Mouse (Mus musculus) liver, embryonic 12.5 days (tissue): ENCODE results near the gene Trim63. TPM values are rescaled to one million over a fixed set of nuclear protein-coding genes. Genes with fewer than 3 reads are reported as not detected.
"Not testable (repeated sequence)": the region's sequence is repeated elsewhere in the genome, so short reads cannot be mapped to it uniquely, and the experiment has no call there.

Experiments used
- ATAC-seq: fragments of 200-750 bp; cut with Nextera tagmentation; 2 replicates; pipeline ENCODE4 v1.8.0; 2017; ENCODE audit warnings: moderate number of reproducible peaks, mild to moderate bottlenecking, moderate library complexity
- H3K27ac ChIP-seq: fragments of 300-500 bp; sonication (generic); 2 replicates; pipeline ENCODE4 v1.5.1; 2016; ENCODE audit warnings: mild to moderate bottlenecking
- H3K27me3 ChIP-seq: fragments of 300-500 bp; sonication (generic); replicated peaks from 2 replicates; pipeline ENCODE4 v1.6.1; 2016; ENCODE audit warnings: mild to moderate bottlenecking, moderate library complexity
- H3K36me3 ChIP-seq: fragments of 300-500 bp; sonication (generic); 2 replicates; pipeline ENCODE4 v1.6.1; 2016; ENCODE audit warnings: mild to moderate bottlenecking, moderate library complexity
- H3K4me1 ChIP-seq: fragments of 300-500 bp; sonication (generic); 2 replicates; pipeline ENCODE4 v1.6.1; 2016
- H3K4me2 ChIP-seq: fragments of 300-500 bp; sonication (generic); 2 replicates; pipeline ENCODE4 v1.6.1; 2016; ENCODE audit warnings: mild to moderate bottlenecking, moderate library complexity
- H3K4me3 ChIP-seq: fragments of 300-500 bp; sonication (generic); 2 replicates; pipeline ENCODE4 v1.5.1; 2016; ENCODE audit warnings: mild to moderate bottlenecking, moderate library complexity
- H3K9ac ChIP-seq: fragments of 300-500 bp; sonication (generic); 2 replicates; pipeline ENCODE4 v1.6.1; 2016; ENCODE audit warnings: mild to moderate bottlenecking, moderate library complexity
- H3K9me3 ChIP-seq: fragments of 300-500 bp; sonication (generic); replicated peaks from 2 replicates; pipeline ENCODE4 v1.6.1; 2016; ENCODE audit warnings: mild to moderate bottlenecking, moderate library complexity
- WGBS: fragments of 180-500 bp; shearing (Covaris S2); methylation state at CpG from one replicate; pipeline ENCODE4 v1.1.7; 2016; ENCODE audit not compliant: insufficient replicate concordance; 5-methylcytosine and 5-hydroxymethylcytosine counted together
- polyA plus RNA-seq: library from polyadenylated mRNA; unstranded; fragments of >200 nt; fragmentation: Nextera tagmentation; extraction: Ambion mirVana; gene quantifications from 2 replicates; pipeline ENCODE4 v1.2.1, GENCODE M21; 2016

Gene Trim63
- polyA plus RNA-seq, 1 experiment from 2014 or later: 0.20 TPM

DNA sequence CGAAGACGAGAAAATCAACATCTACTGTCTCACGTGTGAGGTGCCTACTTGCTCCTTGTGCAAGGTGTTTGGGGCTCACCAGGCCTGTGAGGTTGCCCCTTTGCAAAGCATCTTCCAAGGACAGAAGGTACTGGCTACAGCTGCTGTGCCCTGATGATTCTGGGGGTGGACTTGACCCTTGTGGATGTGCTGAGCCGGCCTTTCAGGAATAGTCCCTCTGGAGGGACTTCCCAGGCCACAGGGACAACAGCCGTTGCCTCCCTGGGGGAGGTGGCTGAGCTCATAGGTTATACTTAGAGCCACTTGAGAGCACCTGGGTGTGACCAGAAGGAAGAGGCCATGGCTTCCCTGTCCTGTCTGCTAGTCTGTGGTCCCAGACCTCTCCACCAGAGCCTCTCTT, 4.8 kb downstream of the Trim63 start:
- Histone ChIP-seq H3K4me2 (no peak overlapping the region), H3K9me3 (no peaks in the 10 kb centered on the region), H3K36me3 (no peaks in the 10 kb centered on the region), H3K4me3 (no peak overlapping the region), H3K27me3 (peaks cover 35% of the 10 kb centered on the region), H3K27ac (no peak overlapping the region), H3K4me1 (no peaks in the 10 kb centered on the region), H3K9ac (no peak overlapping the region)
- ATAC-seq: no peak
- 66% methylated on average over 5 of the region's 5 CpGs for WGBS

DNA sequence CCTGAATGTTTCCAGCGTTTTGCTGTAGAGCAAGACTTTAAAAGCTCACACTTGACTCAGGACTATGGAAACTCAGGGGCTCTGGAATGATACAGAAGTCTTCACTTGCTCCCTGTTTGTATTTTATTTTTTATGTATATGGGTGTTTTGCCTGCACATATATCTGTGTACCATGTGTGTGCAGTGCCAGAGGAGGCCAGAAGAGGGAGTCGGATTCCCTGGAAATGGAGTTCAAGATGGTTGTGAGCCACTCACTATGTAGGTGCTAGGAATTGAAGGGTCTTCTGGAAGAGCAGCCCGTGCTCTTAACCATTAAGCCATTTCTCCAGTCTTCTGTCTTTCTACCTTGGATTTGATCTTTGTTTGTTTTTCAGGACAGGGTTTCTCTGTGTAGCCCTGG, 6.6 kb downstream of the Trim63 start:
- Histone ChIP-seq H3K9ac (no peak overlapping the region), H3K36me3 (no peaks in the 10 kb centered on the region)
- WGBS: 39% methylated on average over 3 of the region's 3 CpGs

DNA sequence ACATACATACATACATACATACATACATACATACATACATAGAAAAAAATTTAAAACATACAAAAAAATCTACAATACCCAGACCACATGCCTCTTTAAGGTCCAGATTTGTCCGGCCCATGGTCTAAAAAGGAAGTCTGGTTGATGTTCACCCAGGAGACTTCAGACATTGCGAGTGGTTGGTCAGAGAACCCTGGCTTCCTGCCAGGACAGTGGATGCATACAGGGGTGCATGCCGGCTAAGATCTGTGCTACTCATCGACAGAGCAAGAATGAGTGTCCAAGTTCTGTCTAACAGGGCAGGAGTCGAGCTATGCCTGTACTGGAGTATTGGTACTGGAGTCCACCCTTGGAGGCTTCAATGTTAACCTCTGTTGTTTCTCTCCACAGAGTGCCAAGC, 9.7 kb downstream of the Trim63 start:
- Histone ChIP-seq H3K9ac (no peak overlapping the region), H3K27me3 (peaks cover 15% of the 10 kb centered on the region), H3K9me3 (no peaks in the 10 kb centered on the region), H3K4me1 (no peaks in the 10 kb centered on the region), H3K36me3 (no peaks in the 10 kb centered on the region), H3K4me3 (no peak overlapping the region), H3K4me2 (no peak overlapping the region), H3K27ac (no peak overlapping the region)
- no peak for ATAC-seq
- 41% methylated on average over 5 of the region's 5 CpGs for WGBS

More for the DNA sequence above, 6.6 kb downstream of the Trim63 start:
- H3K27ac ChIP-seq: no peak overlapping the region
- H3K4me3 ChIP-seq: no peak overlapping the region
- H3K4me1 ChIP-seq: no peaks in the 10 kb centered on the region
- H3K27me3 ChIP-seq: peaks cover 20% of the 10 kb centered on the region; the same call in 1 of the 2 replicates
- no peak overlapping the region for H3K4me2 ChIP-seq
- ATAC-seq: no peak
- no peaks in the 10 kb centered on the region for H3K9me3 ChIP-seq

DNA sequence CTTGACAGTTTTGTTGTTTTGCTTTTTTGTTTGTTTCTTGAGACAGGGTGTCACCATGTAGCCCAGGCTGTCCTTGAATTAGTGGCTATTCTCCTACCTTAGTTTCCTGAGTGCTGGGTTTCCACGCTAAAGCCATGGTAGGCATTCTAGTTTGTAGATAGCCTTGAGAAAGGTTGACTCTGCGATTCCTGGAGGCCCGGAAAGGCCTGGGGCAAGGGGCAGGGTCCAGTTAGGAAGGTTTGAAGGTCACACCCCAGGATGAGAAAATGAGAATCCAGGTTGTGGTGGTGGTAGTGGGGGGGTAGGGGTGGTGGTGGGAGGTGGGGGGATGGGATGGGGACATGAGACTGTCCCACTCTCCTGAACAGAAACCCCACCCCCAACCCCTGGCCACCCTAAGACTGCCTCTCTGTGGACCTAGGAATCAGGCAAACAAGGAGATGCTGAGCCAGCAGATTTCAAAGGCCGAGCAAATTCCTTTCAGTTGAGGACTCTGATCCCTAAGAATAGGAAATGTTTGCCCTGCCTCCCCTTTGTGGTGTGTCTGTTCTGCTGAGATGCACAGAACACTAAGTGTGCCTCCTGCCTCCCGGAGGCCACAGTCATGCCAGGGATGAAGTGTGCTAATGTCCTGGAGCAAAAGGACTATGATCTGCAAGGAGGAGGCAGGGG, 12.1 kb downstream of the Trim63 start:
- H3K9me3 ChIP-seq: no peaks in the 10 kb centered on the region
- H3K9ac ChIP-seq: no peak overlapping the region
- no peak overlapping the region for H3K4me3 ChIP-seq
- no peaks in the 10 kb centered on the region for H3K36me3 ChIP-seq
- H3K27me3 ChIP-seq: peaks cover 12% of the 10 kb centered on the region
- no peak overlapping the region for H3K4me2 ChIP-seq
- ATAC-seq: no peak
- H3K4me1 ChIP-seq: no peaks in the 10 kb centered on the region
- WGBS: 52% methylated on average over 5 of the region's 5 CpGs
- H3K27ac ChIP-seq: no peak overlapping the region

DNA sequence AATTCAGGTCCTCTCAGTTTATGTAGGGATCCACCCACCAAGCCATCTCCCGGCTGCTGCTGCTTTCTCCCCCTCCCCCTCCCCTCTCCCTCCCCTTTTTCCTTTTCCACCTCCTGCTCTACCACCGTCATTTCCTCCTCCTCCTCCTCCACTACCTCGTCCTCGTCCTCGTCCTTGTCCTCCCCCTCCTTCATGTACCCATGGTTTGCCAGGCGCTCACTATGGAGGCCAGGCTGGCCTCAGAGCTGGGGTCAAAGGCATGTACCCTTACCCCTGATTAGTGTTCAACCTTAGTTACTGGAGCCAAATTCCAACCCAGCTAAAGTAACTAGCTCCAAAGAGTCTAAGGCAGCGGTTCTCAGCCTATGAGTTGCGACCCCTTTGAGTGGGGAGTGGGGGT, 13.2 kb downstream of the Trim63 start:
- Histone ChIP-seq H3K4me1 (no peaks in the 10 kb centered on the region), H3K4me3 (no peak overlapping the region), H3K27me3 (peaks cover 5% of the 10 kb centered on the region; the same call in 1 of the 2 replicates), H3K27ac (no peak overlapping the region), H3K9ac (no peak overlapping the region), H3K36me3 (no peaks in the 10 kb centered on the region), H3K9me3 (no peaks in the 10 kb centered on the region), H3K4me2 (no peak overlapping the region)
- 44% methylated on average over 8 of the region's 8 CpGs for WGBS
- no peak for ATAC-seq

DNA sequence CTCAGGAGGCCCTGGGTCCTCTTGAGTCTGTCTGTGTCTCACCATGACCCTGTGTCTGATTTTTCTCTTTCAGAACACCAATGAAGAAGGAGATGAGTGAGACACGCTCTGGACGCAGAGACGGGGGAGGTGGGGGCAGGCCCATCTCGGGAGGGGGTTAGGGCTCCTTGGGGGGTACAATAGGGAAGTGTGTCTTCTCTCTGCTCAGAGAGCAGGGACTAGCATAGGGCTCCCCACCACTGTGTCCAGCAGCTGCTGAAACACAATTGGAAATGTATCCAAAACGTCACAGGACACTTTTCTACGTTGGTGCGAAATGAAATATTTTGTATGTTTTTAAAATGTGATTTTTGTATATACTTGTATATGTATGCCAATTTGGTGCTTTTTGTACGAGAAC, 13.9 kb downstream of the Trim63 start:
- no peak overlapping the region for H3K9ac ChIP-seq
- H3K27me3 ChIP-seq: peaks cover 5% of the 10 kb centered on the region; the same call in 1 of the 2 replicates
- H3K4me3 ChIP-seq: no peak overlapping the region
- no peaks in the 10 kb centered on the region for H3K9me3 ChIP-seq
- H3K27ac ChIP-seq: no peak overlapping the region
- 66% methylated on average over 8 of the region's 8 CpGs for WGBS
- no peaks in the 10 kb centered on the region for H3K4me1 ChIP-seq
- no peaks in the 10 kb centered on the region for H3K36me3 ChIP-seq
- no peak for ATAC-seq
- no peak overlapping the region for H3K4me2 ChIP-seq

DNA sequence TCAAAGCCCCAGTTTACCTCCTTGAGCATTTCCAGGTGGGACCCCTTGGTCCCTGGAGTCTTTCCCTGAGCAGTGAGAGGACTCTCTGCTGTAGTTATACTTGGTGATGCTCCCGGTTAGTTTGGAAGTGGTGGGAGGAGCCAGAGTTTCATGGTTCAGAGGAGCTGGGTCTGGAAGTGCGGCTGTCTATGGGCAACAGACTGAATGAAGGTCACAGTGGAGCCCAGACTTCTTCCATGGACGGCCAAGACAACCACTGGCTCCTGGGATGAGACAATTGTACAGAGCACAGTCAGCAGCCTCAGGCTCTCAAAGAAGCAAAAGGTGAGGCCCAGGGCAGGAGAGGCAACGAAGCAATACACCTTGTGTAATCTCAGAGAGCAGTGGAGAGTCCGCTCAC, 15.4 kb downstream of the Trim63 start:
- Histone ChIP-seq H3K27me3 (peaks cover 5% of the 10 kb centered on the region; the same call in 1 of the 2 replicates), H3K36me3 (no peaks in the 10 kb centered on the region), H3K4me1 (no peaks in the 10 kb centered on the region), H3K4me3 (no peak overlapping the region), H3K27ac (no peak overlapping the region), H3K4me2 (no peak overlapping the region), H3K9ac (no peak overlapping the region), H3K9me3 (no peaks in the 10 kb centered on the region)
- WGBS: 57% methylated on average over 5 of the region's 5 CpGs
- ATAC-seq: no peak

DNA sequence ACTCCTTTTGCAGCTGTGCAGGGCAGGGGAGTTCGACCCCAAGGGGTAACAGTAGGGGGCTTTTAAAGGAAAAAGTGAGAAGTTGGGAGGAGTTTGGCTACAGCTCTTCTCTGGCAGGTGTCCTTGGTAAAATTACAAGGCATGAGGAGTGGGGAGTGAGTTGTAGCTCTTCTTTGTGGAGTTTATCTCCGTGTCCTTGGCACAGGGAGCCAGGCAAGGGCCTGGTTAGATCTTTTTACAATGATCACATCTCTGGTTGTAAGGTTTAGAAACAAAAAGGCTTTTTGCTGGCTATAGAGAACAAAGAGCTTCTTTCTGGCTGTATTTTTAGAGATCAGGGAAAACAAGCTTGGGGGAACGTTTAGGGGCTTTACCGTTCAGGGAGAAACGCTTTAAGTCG, 26.3 kb downstream of the Trim63 start:
- ATAC-seq, H3K9me3 ChIP-seq, H3K36me3 ChIP-seq, H3K9ac ChIP-seq, H3K4me2 ChIP-seq, H3K4me3 ChIP-seq, H3K27ac ChIP-seq: not testable (repeated sequence)
- H3K27me3 ChIP-seq: peaks cover 61% of the 10 kb centered on the region
- WGBS: 65% methylated on average over 6 of the region's 6 CpGs
- peaks cover 11% of the 10 kb centered on the region for H3K4me1 ChIP-seq

DNA sequence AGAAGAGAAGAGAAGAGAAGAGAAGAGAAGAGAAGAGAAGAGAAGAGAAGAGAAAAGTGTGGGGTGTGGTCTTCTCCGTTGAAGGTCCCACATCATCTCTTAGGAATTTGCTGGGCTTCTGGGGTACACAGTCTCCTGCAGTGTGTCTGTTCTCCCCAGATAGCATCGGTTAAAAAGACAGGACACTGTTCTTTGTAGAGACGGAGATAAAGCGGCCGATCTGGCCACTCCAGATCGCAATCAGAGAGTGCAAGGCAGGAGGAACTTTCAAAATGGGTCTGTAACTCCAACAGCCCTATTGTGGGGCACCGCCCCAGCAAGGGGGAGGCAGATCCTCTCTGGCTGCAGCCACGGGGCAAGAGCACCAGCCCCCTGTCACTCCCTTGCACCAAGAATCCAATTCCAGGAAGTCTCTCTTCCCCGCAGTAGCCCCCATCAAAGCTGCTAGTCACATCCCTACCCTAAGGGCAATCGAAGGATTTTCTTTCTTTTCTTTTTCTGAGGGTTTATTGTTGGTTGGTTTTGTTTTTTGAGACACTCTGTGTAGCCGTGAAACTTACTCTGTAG, 27.4 kb downstream of the Trim63 start:
- no peak overlapping the region for H3K27ac ChIP-seq
- no peak overlapping the region for H3K4me3 ChIP-seq
- no peak overlapping the region for H3K4me2 ChIP-seq
- WGBS: 6% methylated on average over 11 of the region's 11 CpGs
- peaks cover 11% of the 10 kb centered on the region for H3K4me1 ChIP-seq
- ATAC-seq: no peak
- H3K9ac ChIP-seq: no peak overlapping the region
- H3K27me3 ChIP-seq: peaks cover 72% of the 10 kb centered on the region
- no peaks in the 10 kb centered on the region for H3K36me3 ChIP-seq
- peaks cover 8% of the 10 kb centered on the region; the same call in 1 of the 2 replicates for H3K9me3 ChIP-seq

DNA sequence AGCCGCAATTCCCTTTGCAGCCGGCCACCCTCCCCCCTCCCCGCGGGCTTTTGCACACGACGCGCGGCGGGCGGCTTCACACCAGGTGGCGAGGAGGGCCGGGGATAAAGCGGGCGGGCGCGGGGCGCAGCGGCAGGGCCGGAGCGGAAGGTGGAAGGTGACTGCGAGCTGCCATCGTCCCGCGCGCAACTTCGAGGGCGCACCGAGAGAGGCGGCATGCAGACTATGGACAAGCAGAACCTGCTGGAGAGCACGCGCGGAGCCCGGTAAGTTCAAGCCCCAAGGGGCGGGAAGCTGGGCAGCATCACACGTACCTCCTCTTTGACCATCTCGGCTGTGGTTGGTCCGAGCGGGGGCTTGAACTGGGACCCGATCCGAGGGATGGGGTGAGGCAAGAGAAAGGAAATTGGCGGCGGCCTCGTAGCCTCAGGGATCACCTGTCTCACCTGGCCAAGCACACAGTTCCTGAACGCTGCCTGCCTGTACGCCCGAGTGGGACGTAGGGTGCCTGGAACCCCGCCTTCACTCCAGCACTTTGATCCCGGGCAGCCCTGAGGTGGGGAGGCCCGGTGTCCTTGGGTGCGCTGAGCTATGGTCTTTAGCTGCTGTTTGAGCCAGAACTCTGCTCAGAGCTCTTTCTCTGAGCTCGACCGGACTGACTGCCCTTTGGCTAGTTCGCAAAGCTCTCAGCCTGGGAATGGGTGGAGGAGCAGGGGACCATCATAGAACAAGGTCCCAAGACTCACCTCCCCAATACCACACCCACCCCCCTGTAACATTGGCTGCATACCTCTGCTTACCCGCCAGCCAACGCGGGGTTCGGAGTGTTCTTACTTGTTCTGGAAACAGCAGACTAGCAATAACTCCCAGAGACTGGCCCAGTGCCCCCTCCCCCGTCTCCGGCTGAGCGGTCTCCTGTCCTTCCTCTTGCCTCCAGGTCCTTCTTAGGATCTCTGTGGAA, 28.4 kb downstream of the Trim63 start, which contains the start of gene Slc30a2:
Gene Slc30a2, plus strand, starts transcription at position 111 of the 961 bp plus-strand sequence.
- peak within 1 kb of the TSS; percentile 50 for H3K4me2 ChIP-seq
- peaks cover 81% of the 10 kb centered on the region for H3K27me3 ChIP-seq
- no peak for ATAC-seq
- WGBS: 3% methylated on average over 61 of the region's 61 CpGs
- H3K36me3 ChIP-seq: no peaks in the 10 kb centered on the region
- H3K27ac ChIP-seq: no peak within 1 kb of the TSS
- H3K4me1 ChIP-seq: peaks cover 11% of the 10 kb centered on the region
- peak within 1 kb of the TSS; percentile 28 for H3K4me3 ChIP-seq
- H3K9me3 ChIP-seq: peaks cover 3% of the 10 kb centered on the region; the same call in 1 of the 2 replicates
- H3K9ac ChIP-seq: no peak within 1 kb of the TSS

DNA sequence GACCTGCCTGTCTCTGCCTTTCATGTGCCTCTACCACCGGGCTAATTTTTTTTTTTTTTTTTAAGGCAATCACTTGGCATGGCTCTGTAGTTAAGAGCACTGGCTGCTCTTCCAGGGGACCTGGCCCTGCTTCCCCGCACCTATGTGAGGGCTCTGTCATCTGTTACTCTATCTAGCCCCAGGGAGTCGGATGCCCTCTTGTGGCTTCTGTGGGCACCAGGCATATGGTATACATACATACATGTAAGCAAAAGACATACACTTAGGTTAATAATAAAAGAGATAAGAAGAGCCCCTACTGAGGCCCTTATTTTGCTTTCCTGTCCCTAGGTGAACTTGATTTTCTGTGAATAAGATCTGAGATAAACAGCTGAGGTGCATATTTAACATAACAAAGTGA, 29.7 kb downstream of the Trim63 start:
- no peaks in the 10 kb centered on the region for H3K36me3 ChIP-seq
- no peak overlapping the region for H3K4me2 ChIP-seq
- ATAC-seq: no peak
- WGBS: 29% methylated on average over 3 of the region's 3 CpGs
- no peak overlapping the region for H3K9ac ChIP-seq
- peaks cover 86% of the 10 kb centered on the region for H3K27me3 ChIP-seq
- no peak overlapping the region for H3K27ac ChIP-seq
- H3K9me3 ChIP-seq: no peaks in the 10 kb centered on the region
- H3K4me1 ChIP-seq: peaks cover 11% of the 10 kb centered on the region
- H3K4me3 ChIP-seq: no peak overlapping the region

DNA sequence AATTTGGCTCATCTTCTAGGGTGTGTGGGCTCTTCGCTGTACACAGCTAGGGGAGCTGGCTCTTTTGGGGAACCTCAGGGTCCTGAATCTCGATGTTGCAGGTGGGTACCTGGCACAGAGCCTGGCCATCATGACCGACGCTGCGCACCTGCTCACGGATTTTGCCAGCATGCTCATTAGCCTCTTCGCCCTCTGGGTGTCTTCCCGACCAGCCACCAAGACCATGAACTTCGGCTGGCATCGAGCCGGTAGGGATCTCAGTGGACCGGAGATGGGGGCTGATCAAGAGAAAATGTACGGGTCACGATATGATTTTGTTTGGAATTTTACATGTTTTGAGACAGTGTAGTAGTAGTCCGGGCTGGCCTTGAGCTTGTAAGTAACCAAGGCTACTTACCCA, 30.9 kb downstream of the Trim63 start:
- no peaks in the 10 kb centered on the region for H3K36me3 ChIP-seq
- H3K27ac ChIP-seq: no peak overlapping the region
- ATAC-seq: no peak
- no peaks in the 10 kb centered on the region for H3K9me3 ChIP-seq
- no peak overlapping the region for H3K4me2 ChIP-seq
- peaks cover 79% of the 10 kb centered on the region for H3K27me3 ChIP-seq
- no peak overlapping the region for H3K9ac ChIP-seq
- H3K4me1 ChIP-seq: peaks cover 11% of the 10 kb centered on the region
- 78% methylated on average over 15 of the region's 15 CpGs for WGBS
- no peak overlapping the region for H3K4me3 ChIP-seq
